Mouse (Mus musculus): ENCODE measurements at regions not wholly inside any gene's neighbourhood (a gene's known extent, or its start where the extent isn't known, plus 50 kb on each side); places are given as distances from the start of the nearest gene placed in this dataset.

DNA sequence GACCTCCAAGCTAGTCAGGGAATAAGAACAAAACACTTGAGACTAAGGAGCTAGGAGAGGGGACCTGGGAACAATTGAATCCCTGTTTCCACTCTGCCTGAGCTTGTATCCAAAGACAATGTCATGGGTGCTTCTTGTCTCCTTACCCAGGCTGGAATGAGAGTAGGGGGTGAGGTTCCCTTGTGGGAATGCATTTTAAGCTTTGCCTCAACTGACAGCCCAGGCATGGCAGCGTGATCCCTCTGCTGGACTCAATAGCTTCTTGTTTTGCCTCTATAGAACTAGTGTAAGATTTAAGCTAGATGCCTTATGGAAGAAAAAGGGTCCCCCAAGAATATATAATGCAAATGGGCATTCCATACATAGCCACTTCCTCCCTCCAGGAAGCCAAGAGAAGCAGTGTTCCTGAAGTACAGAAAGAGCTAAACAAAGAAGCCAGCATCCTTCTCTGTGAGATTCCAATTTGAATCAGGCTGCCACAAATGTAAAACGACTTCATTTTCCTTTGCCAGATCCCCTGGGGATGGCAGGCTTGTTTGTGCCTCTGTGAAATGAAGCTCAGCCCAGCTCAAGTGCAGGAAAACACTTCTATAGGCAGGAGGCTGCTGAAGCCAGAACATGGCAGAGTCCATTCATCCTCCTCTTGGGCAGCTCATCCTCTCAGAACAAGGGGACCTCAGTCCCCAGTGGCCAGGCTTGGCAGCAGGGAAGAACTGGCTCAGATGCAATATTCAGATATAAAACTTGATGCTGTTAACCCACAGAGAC, 339.3 kb upstream of the Trib2 start:
- TF ChIP-seq POLR2A (IDR thresholded peaks at IDR 0.05; ENCODE audit: low read depth, low read length) (no peak), CTCF (conservative IDR thresholded peaks at IDR 0.05; ENCODE audit: insufficient read depth, insufficient read length, low read depth, low read length) (no peak)

Data from kidney, adult 2 months (tissue).